ENCODE assay signal across 29 mouse cellular contexts in genomic region chr3:97701198-97701597, GRCm38 (mm10). TPM values are rescaled to one million over a fixed set of nuclear protein-coding genes. Genes with fewer than 3 reads are reported as not detected.
A peak's percentile ranks its signal among the peaks of the same experiment; 100 is the strongest.
DNase-seq lines count a peak whose midpoint lies in the region; ATAC-seq and TF ChIP-seq lines count a peak whose summit lies in the region.
"Had no signal": no experiment of that assay in that cellular context is flagged by ENCODE, and none has a peak within 500 bp of the region (broad histone marks: within the 10 kb centered on the region; RNA-seq: fewer than 3 reads in every experiment).

No protein-coding gene starts in this region.

- H3K4me3 ChIP-seq in lung, postnatal 0 days (ENCODE audit: low read depth, low read length): no peak overlapping the region
- H3K4me3 ChIP-seq in testis, adult 2 months (ENCODE audit: control insufficient read depth, low read depth, low read length): peak overlapping the region; percentile 78
- H3K4me3 ChIP-seq: embryonic facial prominence, embryonic 13.5 days; embryonic facial prominence, embryonic 15.5 days; erythroblast, embryonic 14.5 days; forebrain, embryonic 10.5 days; forebrain, embryonic 12.5 days had no signal

- TF ChIP-seq EP300 in lung, postnatal 0 days (IDR thresholded peaks at IDR 0.05): no peak

- no peaks in the 10 kb centered on the region for H3K9me3 ChIP-seq in lung, postnatal 0 days (ENCODE audit: low read length)
- H3K9me3 ChIP-seq: embryonic facial prominence, embryonic 13.5 days; embryonic facial prominence, embryonic 15.5 days; forebrain, embryonic 10.5 days; forebrain, embryonic 12.5 days had no signal

- H3K9ac ChIP-seq in lung, postnatal 0 days (replicated peaks; ENCODE audit: low read depth): no peak overlapping the region
- H3K9ac ChIP-seq: embryonic facial prominence, embryonic 13.5 days; embryonic facial prominence, embryonic 15.5 days; forebrain, embryonic 12.5 days had no signal

- H3K4me1 ChIP-seq in lung, postnatal 0 days (ENCODE audit: insufficient read depth, low read depth, low read length): no peaks in the 10 kb centered on the region
- H3K4me1 ChIP-seq in testis, adult 2 months (ENCODE audit: control insufficient read depth, insufficient read depth, low read length): peaks cover 5% of the 10 kb centered on the region
- H3K4me1 ChIP-seq: embryonic facial prominence, embryonic 13.5 days; embryonic facial prominence, embryonic 15.5 days; forebrain, embryonic 10.5 days; forebrain, embryonic 12.5 days had no signal

- peak; percentile 52 for ATAC-seq in lung, postnatal 0 days
- ATAC-seq: forebrain, embryonic 14.5 days had no signal

- intact Hi-C loops in gastrocnemius, postnatal 14 days (cut with DNase I; ENCODE audit: low total_unique reads): no loop called here

- no peak for TF ChIP-seq CTCF in lung, postnatal 0 days (IDR thresholded peaks at IDR 0.05)
- TF ChIP-seq CTCF in testis, adult 2 months (IDR thresholded peaks at IDR 0.05; ENCODE audit: control insufficient read depth, insufficient read depth, insufficient replicate concordance, low read depth, low read length): no peak

- 34% methylated on average over 3 of the region's 3 CpGs for WGBS in lung, postnatal 0 days

- H3K4me2 ChIP-seq in lung, postnatal 0 days (replicated peaks; ENCODE audit: low read depth, low read length): no peak overlapping the region
- H3K4me2 ChIP-seq: embryonic facial prominence, embryonic 13.5 days; embryonic facial prominence, embryonic 15.5 days; forebrain, embryonic 12.5 days had no signal

- H3K27ac ChIP-seq in lung, postnatal 0 days (ENCODE audit: low read length): no peak overlapping the region
- no peak overlapping the region for H3K27ac ChIP-seq in testis, adult 2 months (ENCODE audit: control insufficient read depth, insufficient read depth, low read depth, low read length)
- H3K27ac ChIP-seq: embryonic facial prominence, embryonic 13.5 days; embryonic facial prominence, embryonic 15.5 days; forebrain, embryonic 10.5 days; forebrain, embryonic 12.5 days had no signal

- H3K36me3 ChIP-seq in lung, postnatal 0 days (ENCODE audit: insufficient read depth, low read length): no peaks in the 10 kb centered on the region
- H3K36me3 ChIP-seq in testis, adult 2 months (ENCODE audit: control insufficient read depth, insufficient read depth, low read length): peaks cover 3% of the 10 kb centered on the region; the same call in 1 of the 2 replicates
- H3K36me3 ChIP-seq: embryonic facial prominence, embryonic 13.5 days; embryonic facial prominence, embryonic 15.5 days; forebrain, embryonic 10.5 days; forebrain, embryonic 12.5 days had no signal

- H3K27me3 ChIP-seq in lung, postnatal 0 days (replicated peaks; ENCODE audit: insufficient read depth, low read length): no peaks in the 10 kb centered on the region
- H3K27me3 ChIP-seq in testis, adult 2 months (ENCODE audit: control insufficient read depth, insufficient read depth, low read length): no peaks in the 10 kb centered on the region
- H3K27me3 ChIP-seq: embryonic facial prominence, embryonic 13.5 days; embryonic facial prominence, embryonic 15.5 days; forebrain, embryonic 12.5 days had no signal

- DNase-seq in lung, postnatal 0 days (ENCODE audit: low spot score): no peak
- DNase-seq in lung, postnatal 4 days: no peak
- no peak for DNase-seq in testis, postnatal 10 days (ENCODE audit: low spot score)
- peak; percentile 58 for DNase-seq in lung, postnatal 36 days
- DNase-seq in gastrocnemius, postnatal 14 days: no peak
- DNase-seq: adrenal gland, adult 2 months; adrenal gland, postnatal 10 days; adrenal gland, postnatal 25 days; cerebellum, adult 11 months; cerebellum, adult 18-20 months; cerebellum, adult 8-10 months; cerebellum, adult 9-11 months; cerebellum, postnatal 14 days; cerebellum, postnatal 36 days; embryo, embryonic 11 days had no signal

- TF ChIP-seq POLR2A in testis, adult 2 months (IDR thresholded peaks at IDR 0.05; ENCODE audit: control insufficient read depth, low read depth, low read length): no peak

RNA-seq across cellular contexts. Expression of gene Gm17651, which starts 26.7 kb away (rescaled TPM):
- not detected in 2 replicates for polyA plus RNA-seq in lung, postnatal 0 days (2015; fragmentation: Nextera tagmentation; extraction: Ambion mirVana)
- not detected in 2 replicates for polyA plus RNA-seq in testis, adult 2 months (2012; rRNA removed)
- total RNA-seq in gastrocnemius, postnatal 14 days (2021): not detected
- total RNA-seq: adrenal gland, adult 2 months; adrenal gland, postnatal 10 days; adrenal gland, postnatal 25 days; adrenal gland, postnatal 4 days; common myeloid progenitor, adult 5-6 weeks; ES-E14; MEL had no signal
- polyA plus RNA-seq: adrenal gland, adult 2 months; brain, embryonic 14.5 days; C2C12; embryonic facial prominence, embryonic 11.5 days; embryonic facial prominence, embryonic 13.5 days; embryonic facial prominence, embryonic 15.5 days; erythroblast, embryonic 14.5 days; forebrain, embryonic 10.5 days; forebrain, embryonic 12.5 days; forebrain, embryonic 14.5 days had no signal

RNA-seq across cellular contexts. Expression of gene Prkab2, which starts 43.2 kb away (rescaled TPM):
- 3.1 and 3.7 TPM in 2 replicates for polyA plus RNA-seq in lung, postnatal 0 days (2015; fragmentation: Nextera tagmentation; extraction: Ambion mirVana)
- polyA plus RNA-seq in testis, adult 2 months (2012; rRNA removed): 10.6 and 11.4 TPM in 2 replicates
- total RNA-seq in gastrocnemius, postnatal 14 days (2021): 10 to 100 TPM; 65.3 to 69.8 TPM
